Mouse (Mus musculus) hindbrain, embryonic 10.5 days (tissue): ENCODE data around the gene Lgi4. TPM values are rescaled to one million over a fixed set of nuclear protein-coding genes. Genes with fewer than 3 reads are reported as not detected.

ENCODE experiments used
- DNase-seq: peaks from one replicate; pipeline ENCODE4 v3.0.0-alpha.2; 2017; ENCODE audit warnings: low spot score
- H3K27ac ChIP-seq: fragments of 300-500 bp; sonication (generic); 2 replicates; pipeline ENCODE4 v1.5.1; 2016; ENCODE audit warnings: mild to moderate bottlenecking, moderate library complexity
- H3K27me3 ChIP-seq: fragments of 300-500 bp; sonication (generic); 2 replicates; pipeline ENCODE4 v1.6.1; 2016; ENCODE audit warnings: mild to moderate bottlenecking; ENCODE audit not compliant: poor library complexity, insufficient read depth, severe bottlenecking
- H3K36me3 ChIP-seq: fragments of 300-500 bp; sonication (generic); 2 replicates; pipeline ENCODE4 v1.6.1; 2016; ENCODE audit warnings: mild to moderate bottlenecking, moderate library complexity
- H3K4me1 ChIP-seq: fragments of 300-500 bp; sonication (generic); replicated peaks from 2 replicates; pipeline ENCODE4 v1.6.1; 2016; ENCODE audit warnings: mild to moderate bottlenecking
- H3K4me3 ChIP-seq: fragments of 300-500 bp; sonication (generic); 2 replicates; pipeline ENCODE4 v1.5.1; 2016; ENCODE audit warnings: mild to moderate bottlenecking, moderate library complexity
- H3K9me3 ChIP-seq: fragments of 300-500 bp; sonication (generic); 2 replicates; pipeline ENCODE4 v1.6.1; 2016; ENCODE audit warnings: mild to moderate bottlenecking, moderate library complexity
- WGBS: fragments of 180-500 bp; shearing (Covaris S2); methylation state at CpG from one replicate; pipeline ENCODE4 v1.1.7; 2016; 5-methylcytosine and 5-hydroxymethylcytosine counted together
- polyA plus RNA-seq: library from polyadenylated mRNA; unstranded; fragments of >200 nt; fragmentation: Nextera tagmentation; extraction: Ambion mirVana; gene quantifications from 2 replicates; pipeline ENCODE4 v1.2.1, GENCODE M21; 2016

Lgi4 gene
- polyA plus RNA-seq, 1 experiment from 2014 or later, result 2.3 TPM

- no peaks in the 10 kb centered on the region for H3K36me3 ChIP-seq
- H3K27ac ChIP-seq, result peak overlapping the region; percentile 84
- no peaks in the 10 kb centered on the region for H3K9me3 ChIP-seq
- no peak for DNase-seq
- H3K27me3 ChIP-seq, result peaks cover 53% of the 10 kb centered on the region
- 37% methylated on average over 11 of the region's 11 CpGs for WGBS
- H3K4me1 ChIP-seq, result peaks cover 71% of the 10 kb centered on the region
- peak overlapping the region; percentile 28; the same call in 1 of the 2 replicates for H3K4me3 ChIP-seq
Measured at GRCm38 (mm10) chr7:31054661-31055320, 4.4 kb upstream of the Lgi4 start.

- Histone ChIP-seq H3K27me3 (peaks cover 47% of the 10 kb centered on the region), H3K9me3 (no peaks in the 10 kb centered on the region), H3K4me1 (peaks cover 71% of the 10 kb centered on the region), H3K4me3 (peak overlapping the region; percentile 28), H3K36me3 (no peaks in the 10 kb centered on the region), H3K27ac (peak overlapping the region; percentile 84)
- peak; percentile 58 for DNase-seq
- 4% methylated on average over 10 of the region's 10 CpGs for WGBS
Measured at GRCm38 (mm10) chr7:31055354-31055824, 3.8 kb upstream of the Lgi4 start.

- DNase-seq, result no peak
- Histone ChIP-seq H3K27me3 (peaks cover 42% of the 10 kb centered on the region), H3K4me3 (no peak overlapping the region), H3K36me3 (no peaks in the 10 kb centered on the region), H3K9me3 (no peaks in the 10 kb centered on the region), H3K27ac (peak overlapping the region; percentile 84), H3K4me1 (peaks cover 67% of the 10 kb centered on the region)
- 17% methylated on average over 3 of the region's 4 CpGs for WGBS
Measured at GRCm38 (mm10) chr7:31055883-31056282, 3.3 kb upstream of the Lgi4 start.

GRCm38 (mm10) chr7:31056448-31056847 is 2.7 kb upstream of the Lgi4 start:
- DNase-seq, result no peak
- WGBS, result 77% methylated on average over 7 of the region's 7 CpGs
- Histone ChIP-seq H3K36me3 (no peaks in the 10 kb centered on the region), H3K9me3 (no peaks in the 10 kb centered on the region), H3K27me3 (peaks cover 36% of the 10 kb centered on the region), H3K27ac (no peak overlapping the region; the same call in 1 of the 2 replicates), H3K4me1 (peaks cover 62% of the 10 kb centered on the region), H3K4me3 (no peak overlapping the region)

- H3K4me3 ChIP-seq, result no peak within 1 kb of the TSS
- H3K36me3 ChIP-seq, result no peaks in the 10 kb centered on the region
- H3K27me3 ChIP-seq, result peaks cover 30% of the 10 kb centered on the region
- no peak for DNase-seq
- H3K9me3 ChIP-seq, result no peaks in the 10 kb centered on the region
- no peak within 1 kb of the TSS; the same call in 1 of the 2 replicates for H3K27ac ChIP-seq
- WGBS, result 80% methylated on average over 2 of the region's 2 CpGs
- H3K4me1 ChIP-seq, result peaks cover 56% of the 10 kb centered on the region
Measured at GRCm38 (mm10) chr7:31057071-31057470, 2.1 kb upstream of the Lgi4 start, which contains the start of gene Fxyd1. TSS of gene Fxyd1 (minus strand) at chr7:31057199.

- no peak overlapping the region for H3K4me3 ChIP-seq
- DNase-seq, result no peak
Measured at GRCm38 (mm10) chr7:31057730-31058129, 1.4 kb upstream of the Lgi4 start.

GRCm38 (mm10) chr7:31058211-31058610 is 931 bp upstream of the Lgi4 start:
- WGBS, result 86% methylated on average over 6 of the region's 6 CpGs
- peaks cover 19% of the 10 kb centered on the region for H3K27me3 ChIP-seq
- no peaks in the 10 kb centered on the region for H3K36me3 ChIP-seq

More at GRCm38 (mm10) chr7:31057730-31058129, 1.4 kb upstream of the Lgi4 start:
- H3K27me3 ChIP-seq, result peaks cover 24% of the 10 kb centered on the region
- H3K4me1 ChIP-seq, result peaks cover 49% of the 10 kb centered on the region
- WGBS, result 63% methylated on average over 5 of the region's 5 CpGs
- H3K27ac ChIP-seq, result no peak overlapping the region
- H3K9me3 ChIP-seq, result no peaks in the 10 kb centered on the region
- H3K36me3 ChIP-seq, result no peaks in the 10 kb centered on the region

GRCm38 (mm10) chr7:31059919-31060620 is 928 bp downstream of the Lgi4 start:
- Histone ChIP-seq H3K4me3 (0 out of 2 replicates have a peak overlapping the region, but pooled peaks have one; percentile 13), H3K27me3 (0 out of 2 replicates have a peak, but pooled peaks cover under 1% of the 10 kb centered on the region), H3K9me3 (no peaks in the 10 kb centered on the region), H3K4me1 (peaks cover 26% of the 10 kb centered on the region), H3K27ac (peak overlapping the region; percentile 88), H3K36me3 (no peaks in the 10 kb centered on the region)
- no peak for DNase-seq
- 56% methylated on average over 11 of the region's 11 CpGs for WGBS

More at GRCm38 (mm10) chr7:31058211-31058610, 931 bp upstream of the Lgi4 start:
- H3K4me1 ChIP-seq, result peaks cover 44% of the 10 kb centered on the region
- H3K27ac ChIP-seq, result no peak overlapping the region
- H3K9me3 ChIP-seq, result no peaks in the 10 kb centered on the region
- no peak overlapping the region for H3K4me3 ChIP-seq
- DNase-seq, result no peak

- no peaks in the 10 kb centered on the region for H3K27me3 ChIP-seq
- peaks cover 21% of the 10 kb centered on the region for H3K4me1 ChIP-seq
- 88% methylated on average over 7 of the region's 7 CpGs for WGBS
- H3K9me3 ChIP-seq, result no peaks in the 10 kb centered on the region
- 0 out of 2 replicates have a peak overlapping the region, but pooled peaks have one; percentile 26 for H3K27ac ChIP-seq
- no peak for DNase-seq
- H3K36me3 ChIP-seq, result no peaks in the 10 kb centered on the region
- H3K4me3 ChIP-seq, result peak overlapping the region; percentile 13; the same call in 1 of the 2 replicates
Measured at GRCm38 (mm10) chr7:31060621-31061010, 1.5 kb downstream of the Lgi4 start.

- Histone ChIP-seq H3K27me3 (no peaks in the 10 kb centered on the region), H3K4me3 (no peak overlapping the region), H3K4me1 (peaks cover 24% of the 10 kb centered on the region), H3K27ac (no peak overlapping the region), H3K9me3 (no peaks in the 10 kb centered on the region), H3K36me3 (no peaks in the 10 kb centered on the region)
- WGBS, result 87% methylated on average over 12 of the region's 12 CpGs
- DNase-seq, result no peak
Measured at GRCm38 (mm10) chr7:31063074-31063560, 4.0 kb downstream of the Lgi4 start.

- Histone ChIP-seq H3K27ac (no peak overlapping the region), H3K4me3 (no peak overlapping the region), H3K4me1 (peaks cover 17% of the 10 kb centered on the region), H3K36me3 (no peaks in the 10 kb centered on the region), H3K27me3 (no peaks in the 10 kb centered on the region), H3K9me3 (no peaks in the 10 kb centered on the region)
- 55% methylated on average over 5 of the region's 5 CpGs for WGBS
- DNase-seq, result no peak
Measured at GRCm38 (mm10) chr7:31067836-31068235, 8.7 kb downstream of the Lgi4 start.

- H3K4me1 ChIP-seq, result peaks cover 29% of the 10 kb centered on the region
- H3K9me3 ChIP-seq, result no peaks in the 10 kb centered on the region
- DNase-seq, result no peak
- no peak overlapping the region for H3K4me3 ChIP-seq
- 86% methylated on average over 14 of the region's 14 CpGs for WGBS
- no peaks in the 10 kb centered on the region for H3K36me3 ChIP-seq
- H3K27ac ChIP-seq, result no peak overlapping the region
- no peaks in the 10 kb centered on the region for H3K27me3 ChIP-seq
Measured at GRCm38 (mm10) chr7:31069491-31069890, 10.3 kb downstream of the Lgi4 start.

- Histone ChIP-seq H3K27ac (peak overlapping the region; percentile 8; the same call in 1 of the 2 replicates), H3K9me3 (no peaks in the 10 kb centered on the region), H3K36me3 (no peaks in the 10 kb centered on the region), H3K4me1 (peaks cover 35% of the 10 kb centered on the region), H3K27me3 (no peaks in the 10 kb centered on the region), H3K4me3 (no peak overlapping the region)
- no peak for DNase-seq
- WGBS, result 80% methylated on average over 6 of the region's 6 CpGs
Measured at GRCm38 (mm10) chr7:31070324-31070723, 11.2 kb downstream of the Lgi4 start.
